Mouse (Mus musculus): Measurements from ENCODE around the gene Prrx2. TPM values are rescaled to one million over a fixed set of nuclear protein-coding genes. Genes with fewer than 3 reads are reported as not detected.

Gene Prrx2
- polyA plus RNA-seq, 1 experiment from 2014 or later = 3.6 TPM

GRCm38 (mm10) chr2:30810573-30810972 is 24.2 kb upstream of the Prrx2 start:
- H3K9ac ChIP-seq (ENCODE audit: low read length) = no peak overlapping the region
- no peak overlapping the region for H3K4me2 ChIP-seq (ENCODE audit: low read length)
- DNase-seq (ENCODE audit: low spot score) (no peak), ATAC-seq (replicated peaks; ENCODE audit: low FRiP score, low TSS enrichment, low read depth) (no peak)
- H3K4me1 ChIP-seq (replicated peaks; ENCODE audit: control insufficient read depth, insufficient read depth, low read length) = peaks cover 19% of the 10 kb centered on the region; the same call in 1 of the 2 replicates
- no peak overlapping the region for H3K27ac ChIP-seq (ENCODE audit: low read depth)
- no peaks in the 10 kb centered on the region for H3K27me3 ChIP-seq (replicated peaks; ENCODE audit: control insufficient read depth, insufficient read depth, low read length)
- WGBS = 78% methylated on average over 7 of the region's 7 CpGs
- no peaks in the 10 kb centered on the region for H3K9me3 ChIP-seq (ENCODE audit: control insufficient read depth, low read length)
- H3K4me3 ChIP-seq (ENCODE audit: low read depth, low read length) = no peak overlapping the region
- peaks cover 38% of the 10 kb centered on the region for H3K36me3 ChIP-seq (ENCODE audit: control insufficient read depth, insufficient read depth, low read length)

GRCm38 (mm10) chr2:30816383-30816782 is 18.4 kb upstream of the Prrx2 start:
- 0 out of 2 replicates have a peak, but pooled peaks cover 6% of the 10 kb centered on the region for H3K9me3 ChIP-seq (ENCODE audit: control insufficient read depth, low read length)
- peaks cover 84% of the 10 kb centered on the region for H3K36me3 ChIP-seq (ENCODE audit: control insufficient read depth, insufficient read depth, low read length)
- H3K27me3 ChIP-seq (replicated peaks; ENCODE audit: control insufficient read depth, insufficient read depth, low read length) = no peaks in the 10 kb centered on the region
- no peak for ATAC-seq (replicated peaks; ENCODE audit: low FRiP score, low TSS enrichment, low read depth)
- H3K27ac ChIP-seq (ENCODE audit: low read depth) = no peak overlapping the region
- no peak for DNase-seq (ENCODE audit: low spot score)
- 87% methylated on average over 1 of the region's 1 CpGs for WGBS
- H3K4me2 ChIP-seq (ENCODE audit: low read length) = no peak overlapping the region
- H3K9ac ChIP-seq (ENCODE audit: low read length) = no peak overlapping the region
- no peak overlapping the region for H3K4me3 ChIP-seq (ENCODE audit: low read depth, low read length)
- H3K4me1 ChIP-seq (replicated peaks; ENCODE audit: control insufficient read depth, insufficient read depth, low read length) = no peaks in the 10 kb centered on the region

- ATAC-seq (replicated peaks; ENCODE audit: low FRiP score, low TSS enrichment, low read depth) (no peak), DNase-seq (ENCODE audit: low spot score) (no peak)
- Histone ChIP-seq H3K9ac (ENCODE audit: low read length) (no peak overlapping the region), H3K9me3 (ENCODE audit: control insufficient read depth, low read length) (0 out of 2 replicates have a peak, but pooled peaks cover 6% of the 10 kb centered on the region), H3K27ac (ENCODE audit: low read depth) (no peak overlapping the region), H3K36me3 (ENCODE audit: control insufficient read depth, insufficient read depth, low read length) (peaks cover 87% of the 10 kb centered on the region), H3K4me1 (replicated peaks; ENCODE audit: control insufficient read depth, insufficient read depth, low read length) (0 out of 2 replicates have a peak, but pooled peaks cover 7% of the 10 kb centered on the region), H3K4me3 (ENCODE audit: low read depth, low read length) (no peak overlapping the region), H3K27me3 (replicated peaks; ENCODE audit: control insufficient read depth, insufficient read depth, low read length) (no peaks in the 10 kb centered on the region), H3K4me2 (ENCODE audit: low read length) (no peak overlapping the region)
- 95% methylated on average over 5 of the region's 5 CpGs for WGBS
Measured at GRCm38 (mm10) chr2:30819873-30820272, 14.9 kb upstream of the Prrx2 start.

GRCm38 (mm10) chr2:30821073-30821472 is 13.7 kb upstream of the Prrx2 start:
- Histone ChIP-seq H3K4me3 (ENCODE audit: low read depth, low read length) (no peak overlapping the region), H3K27me3 (replicated peaks; ENCODE audit: control insufficient read depth, insufficient read depth, low read length) (no peaks in the 10 kb centered on the region), H3K27ac (ENCODE audit: low read depth) (no peak overlapping the region), H3K4me2 (ENCODE audit: low read length) (no peak overlapping the region), H3K36me3 (ENCODE audit: control insufficient read depth, insufficient read depth, low read length) (peaks cover 87% of the 10 kb centered on the region), H3K4me1 (replicated peaks; ENCODE audit: control insufficient read depth, insufficient read depth, low read length) (0 out of 2 replicates have a peak, but pooled peaks cover 7% of the 10 kb centered on the region), H3K9ac (ENCODE audit: low read length) (no peak overlapping the region), H3K9me3 (ENCODE audit: control insufficient read depth, low read length) (0 out of 2 replicates have a peak, but pooled peaks cover 6% of the 10 kb centered on the region)
- ATAC-seq (replicated peaks; ENCODE audit: low FRiP score, low TSS enrichment, low read depth) (no peak), DNase-seq (ENCODE audit: low spot score) (no peak)
- WGBS = 99% methylated on average over 3 of the region's 3 CpGs

- WGBS = 94% methylated on average over 8 of the region's 8 CpGs
- H3K36me3 ChIP-seq (ENCODE audit: control insufficient read depth, insufficient read depth, low read length) = peaks cover 85% of the 10 kb centered on the region
- 0 out of 2 replicates have a peak, but pooled peaks cover 6% of the 10 kb centered on the region for H3K9me3 ChIP-seq (ENCODE audit: control insufficient read depth, low read length)
- H3K4me2 ChIP-seq (ENCODE audit: low read length) = no peak overlapping the region
- no peak for ATAC-seq (replicated peaks; ENCODE audit: low FRiP score, low TSS enrichment, low read depth)
- no peaks in the 10 kb centered on the region for H3K27me3 ChIP-seq (replicated peaks; ENCODE audit: control insufficient read depth, insufficient read depth, low read length)
- no peak for DNase-seq (ENCODE audit: low spot score)
- no peak overlapping the region for H3K9ac ChIP-seq (ENCODE audit: low read length)
- peaks cover 16% of the 10 kb centered on the region for H3K4me1 ChIP-seq (replicated peaks; ENCODE audit: control insufficient read depth, insufficient read depth, low read length)
- H3K4me3 ChIP-seq (ENCODE audit: low read depth, low read length) = no peak overlapping the region
- no peak overlapping the region for H3K27ac ChIP-seq (ENCODE audit: low read depth)
Measured at GRCm38 (mm10) chr2:30822460-30822859, 12.3 kb upstream of the Prrx2 start.

GRCm38 (mm10) chr2:30823385-30824153 is 11.2 kb upstream of the Prrx2 start:
- 0 out of 2 replicates have a peak overlapping the region, but pooled peaks have one; percentile 43 for H3K27ac ChIP-seq (ENCODE audit: low read depth)
- no peak overlapping the region for H3K4me3 ChIP-seq (ENCODE audit: low read depth, low read length)
- ATAC-seq (replicated peaks; ENCODE audit: low FRiP score, low TSS enrichment, low read depth) = peak; percentile 28; the same call in 1 of the 2 replicates
- H3K36me3 ChIP-seq (ENCODE audit: control insufficient read depth, insufficient read depth, low read length) = peaks cover 76% of the 10 kb centered on the region
- no peak overlapping the region for H3K4me2 ChIP-seq (ENCODE audit: low read length)
- peaks cover 16% of the 10 kb centered on the region for H3K4me1 ChIP-seq (replicated peaks; ENCODE audit: control insufficient read depth, insufficient read depth, low read length)
- 0 out of 2 replicates have a peak, but pooled peaks cover 6% of the 10 kb centered on the region for H3K9me3 ChIP-seq (ENCODE audit: control insufficient read depth, low read length)
- H3K9ac ChIP-seq (ENCODE audit: low read length) = no peak overlapping the region
- H3K27me3 ChIP-seq (replicated peaks; ENCODE audit: control insufficient read depth, insufficient read depth, low read length) = no peaks in the 10 kb centered on the region
- WGBS = 63% methylated on average over 13 of the region's 13 CpGs
- DNase-seq (ENCODE audit: low spot score) = no peak

GRCm38 (mm10) chr2:30826825-30827748 is 7.7 kb upstream of the Prrx2 start:
- no peak for DNase-seq (ENCODE audit: low spot score)
- ATAC-seq (replicated peaks; ENCODE audit: low FRiP score, low TSS enrichment, low read depth) = no peak

GRCm38 (mm10) chr2:30827749-30828475 is 6.9 kb upstream of the Prrx2 start:
- peak; percentile 100 for DNase-seq (ENCODE audit: low spot score)
- Histone ChIP-seq H3K27ac (ENCODE audit: low read depth) (no peak overlapping the region), H3K9me3 (ENCODE audit: control insufficient read depth, low read length) (no peaks in the 10 kb centered on the region), H3K27me3 (replicated peaks; ENCODE audit: control insufficient read depth, insufficient read depth, low read length) (no peaks in the 10 kb centered on the region), H3K4me2 (ENCODE audit: low read length) (peak overlapping the region; percentile 94), H3K9ac (ENCODE audit: low read length) (peak overlapping the region; percentile 84), H3K36me3 (ENCODE audit: control insufficient read depth, insufficient read depth, low read length) (peaks cover 37% of the 10 kb centered on the region), H3K4me1 (replicated peaks; ENCODE audit: control insufficient read depth, insufficient read depth, low read length) (peaks cover 12% of the 10 kb centered on the region), H3K4me3 (ENCODE audit: low read depth, low read length) (peak overlapping the region; percentile 79)
- WGBS = under 1% methylated on average over 63 of the region's 63 CpGs
- ATAC-seq (replicated peaks; ENCODE audit: low FRiP score, low TSS enrichment, low read depth) = peak; percentile 87

More at GRCm38 (mm10) chr2:30826825-30827748, 7.7 kb upstream of the Prrx2 start:
- Histone ChIP-seq H3K4me3 (ENCODE audit: low read depth, low read length) (peak overlapping the region; percentile 79), H3K27ac (ENCODE audit: low read depth) (no peak overlapping the region), H3K9me3 (ENCODE audit: control insufficient read depth, low read length) (no peaks in the 10 kb centered on the region), H3K4me2 (ENCODE audit: low read length) (peak overlapping the region; percentile 94), H3K9ac (ENCODE audit: low read length) (peak overlapping the region; percentile 84), H3K4me1 (replicated peaks; ENCODE audit: control insufficient read depth, insufficient read depth, low read length) (peaks cover 16% of the 10 kb centered on the region), H3K27me3 (replicated peaks; ENCODE audit: control insufficient read depth, insufficient read depth, low read length) (no peaks in the 10 kb centered on the region), H3K36me3 (ENCODE audit: control insufficient read depth, insufficient read depth, low read length) (peaks cover 45% of the 10 kb centered on the region)
- WGBS = 33% methylated on average over 26 of the region's 26 CpGs

All from intestine, embryonic 14.5 days (tissue).